Mouse (Mus musculus) spleen, adult 18-20 months (tissue): Measurements from ENCODE around the gene Cyth1.

ENCODE experiments used
- DNase-seq, 2 experiments: peaks; one replicate each; pipeline ENCODE4 v3.0.0; 2022; ENCODE audit warnings: mixed read lengths in 2 of 2

The Cyth1 gene

DNA sequence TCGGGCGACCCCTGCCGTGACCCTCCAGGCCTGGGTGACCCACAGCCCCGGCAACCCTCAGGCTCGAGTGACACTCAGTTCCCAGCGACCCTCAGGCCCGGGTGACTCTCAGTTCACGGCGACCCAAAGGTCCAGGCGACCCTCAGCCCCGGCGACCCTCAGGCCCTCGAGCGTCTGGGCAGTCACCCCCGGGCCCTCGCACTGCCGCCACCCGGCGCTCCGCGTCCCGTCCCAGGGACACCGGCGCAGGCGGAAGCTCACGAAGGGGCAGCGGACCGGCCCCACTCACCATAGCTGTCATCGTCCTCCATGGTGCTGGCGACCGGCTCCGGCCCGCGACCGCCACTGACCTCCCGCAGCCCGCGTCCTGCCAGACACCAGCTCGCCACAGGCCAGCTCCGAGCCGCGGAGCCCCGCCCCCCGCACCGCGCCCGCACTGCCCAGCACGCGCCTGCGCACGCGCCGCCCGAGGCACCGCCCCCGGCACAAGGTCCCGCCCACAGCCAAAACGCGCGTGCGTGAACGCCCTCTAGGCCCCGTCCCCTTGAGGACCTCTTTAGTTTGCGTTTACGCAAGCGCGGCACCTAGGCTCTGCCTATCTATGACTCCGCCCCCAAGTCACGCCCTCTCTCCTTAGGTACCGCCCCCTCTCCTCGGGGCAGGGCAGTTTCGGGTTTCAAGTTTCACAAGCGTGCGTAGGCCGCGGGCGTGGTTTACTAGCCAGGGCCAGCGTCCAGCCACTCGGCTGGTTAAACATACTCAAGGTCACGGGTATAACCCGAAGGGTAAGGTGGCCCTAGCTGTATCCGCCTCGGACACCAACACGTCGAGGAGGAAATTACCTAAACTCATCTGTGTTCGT is at the start of gene Cyth1:
Gene Cyth1, minus strand, starts transcription at position 443 of the 862 bp plus-strand sequence.
- DNase-seq = peak; percentile 99 to 100

DNA sequence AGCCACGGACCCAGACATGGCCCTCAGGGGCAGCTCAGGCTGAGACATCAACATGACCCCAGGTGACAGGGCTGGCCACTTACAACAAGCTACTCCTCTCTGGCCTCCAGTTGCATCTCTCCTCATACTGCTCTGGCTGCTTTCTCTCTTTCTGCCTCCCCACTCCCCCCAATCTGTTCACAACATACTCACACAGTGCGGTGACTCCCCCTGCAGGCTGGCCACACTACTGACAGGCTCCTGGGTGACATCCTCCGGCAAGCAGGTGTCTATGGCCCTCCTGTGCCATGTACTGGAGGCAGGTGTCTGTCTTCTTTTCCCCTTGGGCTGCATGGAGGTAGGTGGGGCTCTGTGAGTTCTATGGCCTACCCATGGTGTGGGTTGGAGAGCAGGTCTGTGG is 49.6 kb upstream of the Cyth1 start:
- DNase-seq = no peak

GRCm38 (mm10) chr11:118295026-118295425 is 46.6 kb upstream of the Cyth1 start:
- DNase-seq = no peak

GRCm38 (mm10) chr11:118292671-118293070 is 44.3 kb upstream of the Cyth1 start:
- no peak for DNase-seq

DNA sequence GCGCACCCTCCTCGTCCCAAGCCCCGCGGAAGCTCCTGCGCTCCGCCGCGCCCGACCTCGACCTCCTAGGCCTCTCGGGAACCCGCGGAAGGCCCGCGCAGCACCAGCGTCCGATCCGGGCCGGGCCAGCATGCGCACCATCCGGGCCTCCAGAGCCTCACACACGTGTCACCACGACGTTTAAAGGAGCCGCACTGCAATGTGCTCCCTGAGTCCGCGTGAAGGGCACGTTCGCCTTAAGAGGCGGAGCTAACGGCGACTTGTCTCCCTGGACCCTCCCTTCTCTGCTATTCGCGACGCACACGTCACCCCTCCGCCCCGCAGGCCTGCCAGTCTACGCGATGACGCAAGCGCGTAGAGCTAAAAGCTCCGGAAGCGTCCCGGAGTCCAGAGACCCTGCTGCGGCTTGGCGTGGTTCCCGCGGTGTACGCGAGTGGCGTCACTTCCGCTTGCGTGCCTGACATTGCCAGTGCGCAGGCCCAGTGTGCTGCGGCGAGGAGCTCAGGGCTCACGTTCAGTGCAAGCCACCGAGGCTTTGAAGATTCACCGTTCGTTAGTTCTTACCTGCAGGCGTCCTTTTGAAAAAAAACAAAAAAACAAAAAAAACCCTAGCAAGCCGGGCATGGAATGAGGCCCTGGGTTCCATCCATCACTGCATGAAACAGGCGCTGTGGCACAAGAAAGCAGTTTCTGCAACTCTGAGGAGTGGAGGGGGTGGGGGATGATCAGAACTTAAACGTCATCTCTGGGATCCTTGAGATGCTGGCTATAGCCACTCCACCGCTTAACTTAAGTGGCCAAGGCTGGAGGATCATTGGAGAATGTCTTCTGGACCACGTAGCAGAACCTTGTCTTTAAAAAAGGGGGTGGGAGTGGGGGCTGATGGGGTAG is 41.9 kb upstream of the Cyth1 start, which contains the start of gene Usp36:
Gene Usp36, minus strand, starts transcription at position 246 of the 891 bp plus-strand sequence.
- DNase-seq = peak; percentile 96 to 99

- no peak for DNase-seq
These were observed 41.2 kb upstream of the Cyth1 start for GRCm38 (mm10) chr11:118289562-118289961.

GRCm38 (mm10) chr11:118289037-118289511 is 40.7 kb upstream of the Cyth1 start:
- DNase-seq = no peak

DNA sequence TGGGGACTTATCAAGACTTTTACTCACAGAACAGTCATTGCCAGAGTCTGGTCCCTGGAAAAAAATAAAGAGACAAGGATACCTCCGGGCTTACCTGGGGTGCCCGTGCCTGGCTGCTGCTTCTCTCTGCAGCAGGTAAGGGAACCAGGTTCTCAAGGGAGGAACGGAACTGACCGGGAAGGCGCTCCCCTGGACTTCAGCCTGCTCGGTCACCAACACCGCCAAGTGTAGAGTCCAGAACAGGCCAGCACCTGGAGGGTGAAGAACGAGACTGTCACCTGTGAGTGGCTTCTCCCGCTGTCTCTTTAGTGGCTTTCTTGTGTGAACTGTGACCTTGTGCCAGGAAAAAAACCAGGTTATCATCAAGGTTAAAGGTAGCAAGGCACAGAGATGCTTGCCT is 39.2 kb upstream of the Cyth1 start:
- no peak for DNase-seq

GRCm38 (mm10) chr11:118286434-118286833 is 38.0 kb upstream of the Cyth1 start:
- DNase-seq = no peak

- no peak for DNase-seq
These were observed 37.4 kb upstream of the Cyth1 start for GRCm38 (mm10) chr11:118285791-118286190.

GRCm38 (mm10) chr11:118280218-118280617 is 31.8 kb upstream of the Cyth1 start:
- DNase-seq = no peak

- DNase-seq = no peak
These were observed 27.9 kb upstream of the Cyth1 start for GRCm38 (mm10) chr11:118276328-118276727.

DNA sequence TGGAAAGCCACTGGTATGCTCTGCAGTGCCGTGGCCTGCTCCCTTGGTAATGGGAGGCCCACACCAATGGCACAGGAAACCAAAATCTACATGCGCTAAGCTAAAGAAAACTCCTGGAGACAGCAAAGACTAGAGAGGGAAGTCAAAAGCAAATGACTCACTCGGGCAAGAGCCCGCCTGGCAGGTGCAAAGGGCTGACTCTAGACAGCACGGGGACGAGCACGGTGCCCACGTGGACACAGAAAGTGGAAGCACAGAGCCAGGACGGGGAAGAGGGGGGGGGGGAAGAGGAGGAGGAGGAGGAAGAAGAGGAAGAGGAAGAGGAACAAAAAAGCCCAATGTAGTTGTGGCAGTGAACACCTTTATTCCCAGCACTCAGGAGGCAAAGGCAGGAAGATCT is 26.7 kb upstream of the Cyth1 start:
- DNase-seq = no peak

GRCm38 (mm10) chr11:118269827-118270226 is 21.4 kb upstream of the Cyth1 start:
- peak in 1 of 2 experiments; percentile 69 for DNase-seq

DNA sequence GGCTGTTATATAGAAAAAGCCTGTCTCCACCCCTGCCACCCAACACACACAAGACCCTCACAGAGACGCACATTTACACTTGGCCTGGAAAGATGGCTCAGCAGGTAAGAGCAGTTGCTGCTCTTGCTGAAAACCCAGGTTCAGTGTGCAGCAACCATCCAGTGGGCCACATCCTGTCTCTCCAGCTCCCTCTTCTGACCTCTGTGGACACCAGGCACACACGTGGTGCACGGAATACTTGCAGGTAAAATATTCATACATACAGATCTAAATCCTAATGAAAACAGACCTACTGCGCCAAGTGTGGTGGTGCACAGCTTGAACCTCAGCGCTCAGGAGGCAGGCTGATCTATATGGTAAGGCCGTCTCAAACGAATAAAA is 18.3 kb upstream of the Cyth1 start:
- DNase-seq = no peak

DNA sequence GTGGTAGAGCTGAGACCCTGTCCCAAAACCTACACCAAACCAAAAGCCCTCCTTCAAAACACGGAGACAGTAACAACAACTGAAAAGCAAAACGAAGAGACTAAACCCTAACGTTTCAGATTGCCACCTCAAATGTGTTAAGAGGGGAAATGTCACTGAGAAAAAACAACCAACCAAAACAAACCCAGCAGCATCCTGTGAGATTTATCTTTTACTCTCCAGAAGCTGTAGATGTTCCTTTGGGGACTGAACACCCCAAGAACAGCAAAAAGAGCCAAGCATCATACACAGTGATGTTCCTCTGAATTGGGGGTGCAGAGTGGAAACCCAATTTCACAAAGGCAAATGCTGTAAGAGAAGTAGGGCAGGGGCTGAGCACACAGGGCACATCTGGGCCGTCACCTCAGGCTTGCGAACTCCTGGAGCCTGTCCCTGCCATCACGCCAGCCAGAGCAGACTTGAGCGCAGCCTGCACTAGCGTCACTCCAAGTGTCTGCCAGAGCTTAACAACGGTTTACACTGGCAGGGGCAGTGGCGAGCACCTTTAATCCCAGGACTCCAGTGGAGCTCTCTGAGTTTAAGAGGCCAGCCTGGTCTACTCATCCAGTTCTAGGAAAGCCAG is 17.8 kb upstream of the Cyth1 start:
- DNase-seq = no peak

- no peak for DNase-seq
These were observed 17.2 kb upstream of the Cyth1 start for GRCm38 (mm10) chr11:118265621-118266020.

DNA sequence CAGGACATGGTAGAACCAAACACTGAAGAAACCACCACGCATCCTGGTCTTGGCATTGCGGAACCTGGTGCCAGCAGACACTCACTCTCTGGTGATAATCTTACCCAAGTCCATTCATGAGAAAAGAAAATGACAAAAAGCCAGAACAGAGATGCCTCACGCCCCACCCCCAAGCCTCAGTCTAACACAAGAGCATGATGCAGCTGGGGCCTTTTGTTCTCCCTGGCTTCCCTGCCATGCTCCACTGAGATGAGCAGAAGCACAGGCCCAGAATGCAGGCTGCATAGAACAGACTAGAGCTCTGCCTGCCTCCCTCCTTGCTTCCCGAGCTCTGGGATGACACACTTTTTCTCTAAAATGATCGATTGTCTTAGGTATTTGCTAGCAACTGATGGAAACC is 14.8 kb upstream of the Cyth1 start:
- no peak for DNase-seq

GRCm38 (mm10) chr11:118260081-118260480 is 11.7 kb upstream of the Cyth1 start:
- peak in 1 of 2 experiments; percentile 38 for DNase-seq

DNA sequence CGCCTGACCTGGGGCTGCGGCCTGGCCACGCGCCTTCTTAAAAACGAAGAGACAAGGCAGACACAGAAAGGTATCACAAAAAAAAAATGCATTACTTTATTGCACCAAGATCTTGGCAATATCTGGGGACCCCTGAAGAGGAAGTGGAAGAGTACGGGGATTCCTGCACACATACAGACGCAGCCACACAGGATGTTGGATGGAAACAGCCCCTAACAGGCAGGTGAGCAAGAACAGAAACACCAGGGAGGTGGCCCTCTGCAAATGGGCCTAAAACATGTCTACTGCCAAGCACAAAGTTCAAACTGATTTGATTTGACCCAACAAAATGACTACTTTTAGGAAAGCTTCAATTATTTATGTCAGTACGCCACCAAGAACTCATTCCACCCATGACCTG is 11.2 kb upstream of the Cyth1 start:
- DNase-seq = no peak

GRCm38 (mm10) chr11:118256371-118256770 is 8.0 kb upstream of the Cyth1 start:
- no peak for DNase-seq

GRCm38 (mm10) chr11:118254159-118254951 is 6.0 kb upstream of the Cyth1 start:
- DNase-seq = peak; percentile 46 to 59
